Mouse (Mus musculus) liver, embryonic 11.5 days (tissue): ENCODE results near the gene Saxo1. TPM values are rescaled to one million over a fixed set of nuclear protein-coding genes. Genes with fewer than 3 reads are reported as not detected.

Experiments
- ATAC-seq: fragments of 200-750 bp; cut with Nextera tagmentation; replicated peaks from 2 replicates; pipeline ENCODE4 v1.8.0; 2017; ENCODE audit warnings: moderate number of reproducible peaks, mild to moderate bottlenecking, moderate TSS enrichment, moderate library complexity; ENCODE audit not compliant: low FRiP score
- DNase-seq: peaks from one replicate; pipeline ENCODE4 v3.0.0-alpha.2; 2017; ENCODE audit warnings: low spot score
- H3K27ac ChIP-seq: fragments of 300-500 bp; sonication (generic); 2 replicates; pipeline ENCODE4 v1.5.1; 2014; ENCODE audit warnings: mild to moderate bottlenecking, low read depth, low read length, control low read depth
- H3K27me3 ChIP-seq: fragments of 300-500 bp; sonication (generic); replicated peaks from 2 replicates; pipeline ENCODE4 v1.6.1; 2014; ENCODE audit warnings: low read length, mixed read lengths; ENCODE audit not compliant: control insufficient read depth, insufficient read depth
- H3K36me3 ChIP-seq: fragments of 300-500 bp; sonication (generic); 2 replicates; pipeline ENCODE4 v1.6.1; 2014; ENCODE audit warnings: mild to moderate bottlenecking, low read length, moderate library complexity, mixed read lengths; ENCODE audit not compliant: control insufficient read depth, insufficient read depth
- H3K4me1 ChIP-seq: fragments of 300-500 bp; sonication (generic); replicated peaks from 2 replicates; pipeline ENCODE4 v1.6.1; 2014; ENCODE audit warnings: low read length, mixed read lengths; ENCODE audit not compliant: control insufficient read depth, insufficient read depth
- H3K4me2 ChIP-seq: fragments of 300-500 bp; sonication (generic); 2 replicates; pipeline ENCODE4 v1.6.1; 2014; ENCODE audit warnings: mild to moderate bottlenecking, control low read depth, moderate library complexity
- H3K4me3 ChIP-seq: fragments of 300-500 bp; sonication (generic); 2 replicates; pipeline ENCODE4 v1.5.1; 2014; ENCODE audit warnings: low read depth, low read length, control low read depth
- H3K9ac ChIP-seq: fragments of 300-500 bp; sonication (generic); 2 replicates; pipeline ENCODE4 v1.6.1; 2014; ENCODE audit warnings: low read depth, low read length, control low read depth
- H3K9me3 ChIP-seq: fragments of 300-500 bp; sonication (generic); 2 replicates; pipeline ENCODE4 v1.6.1; 2016; ENCODE audit warnings: low read length, inconsistent platforms, mixed read lengths; ENCODE audit not compliant: control insufficient read depth
- WGBS: fragments of 180-500 bp; shearing (Covaris S2); extraction: QIAGEN DNeasy Blood & Tissue Kit; methylation state at CpG from one replicate; pipeline ENCODE4 v1.1.7; 2014; 5-methylcytosine and 5-hydroxymethylcytosine counted together
- polyA plus RNA-seq: library from polyadenylated mRNA; unstranded; fragments of >200 nt; fragmentation: Nextera tagmentation; extraction: Ambion mirVana; gene quantifications from 2 replicates; pipeline ENCODE4 v1.2.1, GENCODE M21; 2014

The Saxo1 gene
- polyA plus RNA-seq, 1 experiment from 2014 or later: not detected

DNA sequence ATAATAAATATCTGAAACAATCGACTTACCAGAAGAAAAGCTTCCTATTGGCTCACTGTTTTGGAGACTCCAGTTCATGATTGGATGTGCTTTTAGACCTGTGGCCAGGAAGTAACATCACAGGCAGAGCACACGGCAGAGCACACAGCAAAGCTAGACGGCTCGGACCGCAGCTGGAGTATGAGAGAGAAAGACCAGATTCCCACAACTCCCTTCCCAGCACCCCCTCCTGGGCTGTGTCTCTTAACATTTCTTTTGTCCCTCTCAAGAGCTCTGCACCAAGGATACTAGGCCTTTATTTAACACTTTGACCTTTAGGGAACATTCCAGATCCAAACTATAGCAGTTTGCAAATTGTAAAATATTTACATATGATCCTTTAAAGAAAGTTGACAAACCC is 19.2 kb downstream of the Saxo1 start:
- Histone ChIP-seq H3K9ac (no peak overlapping the region), H3K27ac (no peak overlapping the region), H3K9me3 (no peaks in the 10 kb centered on the region), H3K4me2 (no peak overlapping the region), H3K4me3 (no peak overlapping the region), H3K27me3 (no peaks in the 10 kb centered on the region), H3K4me1 (no peaks in the 10 kb centered on the region), H3K36me3 (no peaks in the 10 kb centered on the region)
- ATAC-seq (no peak), DNase-seq (no peak)
- WGBS: 89% methylated on average over 5 of the region's 5 CpGs

DNA sequence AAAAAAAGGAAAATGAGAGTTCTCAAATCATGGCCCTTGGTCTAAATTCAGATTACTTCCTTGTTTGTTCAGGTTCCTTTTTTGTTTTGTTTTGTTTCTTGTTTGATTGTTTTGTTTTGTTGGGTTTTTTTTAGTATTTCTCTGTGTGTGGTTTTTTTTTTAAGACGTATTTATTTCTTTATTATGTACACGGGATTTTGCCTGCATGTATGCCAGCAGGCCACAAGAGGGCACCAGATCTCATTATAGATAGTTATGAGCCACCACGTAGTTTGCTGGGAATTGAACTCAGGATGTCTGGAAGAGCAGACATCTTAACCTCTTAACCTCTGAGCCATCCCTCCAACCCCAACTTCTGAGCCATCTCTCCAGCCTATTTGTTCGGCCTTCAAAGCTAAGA is 20.2 kb downstream of the Saxo1 start:
- DNase-seq: no peak
- Histone ChIP-seq H3K4me3 (no peak overlapping the region), H3K4me1 (no peaks in the 10 kb centered on the region), H3K9ac (no peak overlapping the region), H3K4me2 (no peak overlapping the region), H3K27ac (no peak overlapping the region), H3K9me3 (no peaks in the 10 kb centered on the region), H3K27me3 (no peaks in the 10 kb centered on the region), H3K36me3 (no peaks in the 10 kb centered on the region)
- no peak for ATAC-seq
- WGBS: 32% methylated on average over 4 of the region's 4 CpGs

DNA sequence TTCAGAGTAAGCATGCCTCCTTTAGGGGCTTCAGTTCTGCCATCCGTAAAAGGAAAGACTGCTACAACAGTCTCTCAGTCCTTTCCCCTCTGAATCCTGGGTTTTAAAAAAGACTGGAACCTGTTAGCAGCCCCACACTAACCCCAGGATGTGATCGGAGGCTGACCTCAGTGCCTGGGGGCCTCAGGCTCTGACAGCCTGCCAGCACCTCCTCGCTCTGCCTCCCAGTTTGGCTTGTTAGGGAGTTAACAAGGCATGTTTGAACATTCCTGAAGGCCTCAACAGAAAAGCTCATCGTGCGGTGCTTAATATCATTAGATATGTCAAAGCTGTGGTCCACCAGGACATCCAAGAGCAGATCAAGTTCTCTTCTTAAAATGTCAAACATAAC is 24.0 kb downstream of the Saxo1 start:
- no peaks in the 10 kb centered on the region for H3K9me3 ChIP-seq
- DNase-seq (no peak), ATAC-seq (no peak)
- no peaks in the 10 kb centered on the region for H3K4me1 ChIP-seq
- no peaks in the 10 kb centered on the region for H3K27me3 ChIP-seq
- H3K27ac ChIP-seq: no peak overlapping the region
- H3K36me3 ChIP-seq: no peaks in the 10 kb centered on the region
- no peak overlapping the region for H3K4me3 ChIP-seq
- no peak overlapping the region for H3K4me2 ChIP-seq
- WGBS: 76% methylated on average over 5 of the region's 5 CpGs
- H3K9ac ChIP-seq: no peak overlapping the region

DNA sequence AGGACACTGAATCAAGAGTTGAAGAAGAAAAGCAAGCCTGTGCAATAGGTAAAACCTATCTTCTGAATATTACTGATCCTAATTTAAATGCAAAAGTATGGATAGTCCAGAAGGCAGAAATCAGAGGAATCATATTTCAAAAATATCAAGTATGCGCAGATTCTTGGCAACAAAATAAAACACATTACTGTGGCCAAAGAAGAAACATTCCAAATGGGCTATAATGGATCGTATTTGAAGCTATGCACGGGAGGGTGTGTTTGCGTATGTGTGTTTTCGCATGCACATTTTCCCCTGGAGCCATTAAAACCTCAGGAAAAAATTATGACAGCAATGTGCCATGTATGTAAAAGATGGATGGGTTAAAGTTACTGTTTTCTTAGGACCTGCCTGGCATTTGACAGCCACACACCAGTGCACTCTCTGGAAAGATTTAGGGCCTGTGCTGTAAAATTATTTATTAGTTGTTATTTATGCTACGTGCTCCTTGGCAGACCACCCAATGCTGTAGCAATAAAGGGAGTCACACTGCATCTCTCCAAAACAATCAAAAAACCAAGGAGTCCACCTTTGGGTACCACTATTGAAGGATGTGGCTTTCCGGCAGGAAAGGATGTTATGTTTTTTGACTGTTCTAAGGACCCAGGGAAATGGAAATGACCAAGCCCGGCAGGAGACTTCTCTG is 24.6 kb downstream of the Saxo1 start:
- no peaks in the 10 kb centered on the region for H3K4me1 ChIP-seq
- no peaks in the 10 kb centered on the region for H3K9me3 ChIP-seq
- 86% methylated on average over 8 of the region's 8 CpGs for WGBS
- H3K4me3 ChIP-seq: no peak overlapping the region
- H3K9ac ChIP-seq: no peak overlapping the region
- H3K27me3 ChIP-seq: no peaks in the 10 kb centered on the region
- ATAC-seq: no peak
- H3K4me2 ChIP-seq: no peak overlapping the region
- H3K36me3 ChIP-seq: no peaks in the 10 kb centered on the region
- DNase-seq: no peak
- H3K27ac ChIP-seq: no peak overlapping the region

DNA sequence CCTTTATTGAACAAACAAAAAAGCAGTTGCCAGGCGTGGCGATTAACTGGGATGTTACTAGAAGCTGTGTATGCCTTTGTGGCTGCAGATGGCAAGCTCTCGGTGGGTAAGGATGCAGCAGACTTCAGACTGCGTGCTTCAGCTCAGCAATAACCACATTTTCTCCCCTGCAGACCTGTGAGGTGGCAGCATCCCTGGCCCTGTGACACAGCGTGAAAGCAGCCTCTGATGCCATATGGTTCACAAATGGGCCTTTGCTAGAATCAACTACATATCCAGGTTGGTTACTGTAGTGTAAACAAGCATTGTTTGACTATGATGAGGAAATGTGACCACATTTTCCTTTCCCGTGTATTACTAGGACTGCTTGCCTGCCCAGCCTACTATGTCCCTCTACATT is 29.0 kb downstream of the Saxo1 start:
- Histone ChIP-seq H3K27me3 (no peaks in the 10 kb centered on the region), H3K27ac (no peak overlapping the region), H3K9ac (no peak overlapping the region), H3K36me3 (no peaks in the 10 kb centered on the region), H3K4me3 (no peak overlapping the region), H3K9me3 (no peaks in the 10 kb centered on the region), H3K4me2 (no peak overlapping the region), H3K4me1 (no peaks in the 10 kb centered on the region)
- DNase-seq (no peak), ATAC-seq (no peak)
- WGBS: 73% methylated on average over 6 of the region's 6 CpGs

DNA sequence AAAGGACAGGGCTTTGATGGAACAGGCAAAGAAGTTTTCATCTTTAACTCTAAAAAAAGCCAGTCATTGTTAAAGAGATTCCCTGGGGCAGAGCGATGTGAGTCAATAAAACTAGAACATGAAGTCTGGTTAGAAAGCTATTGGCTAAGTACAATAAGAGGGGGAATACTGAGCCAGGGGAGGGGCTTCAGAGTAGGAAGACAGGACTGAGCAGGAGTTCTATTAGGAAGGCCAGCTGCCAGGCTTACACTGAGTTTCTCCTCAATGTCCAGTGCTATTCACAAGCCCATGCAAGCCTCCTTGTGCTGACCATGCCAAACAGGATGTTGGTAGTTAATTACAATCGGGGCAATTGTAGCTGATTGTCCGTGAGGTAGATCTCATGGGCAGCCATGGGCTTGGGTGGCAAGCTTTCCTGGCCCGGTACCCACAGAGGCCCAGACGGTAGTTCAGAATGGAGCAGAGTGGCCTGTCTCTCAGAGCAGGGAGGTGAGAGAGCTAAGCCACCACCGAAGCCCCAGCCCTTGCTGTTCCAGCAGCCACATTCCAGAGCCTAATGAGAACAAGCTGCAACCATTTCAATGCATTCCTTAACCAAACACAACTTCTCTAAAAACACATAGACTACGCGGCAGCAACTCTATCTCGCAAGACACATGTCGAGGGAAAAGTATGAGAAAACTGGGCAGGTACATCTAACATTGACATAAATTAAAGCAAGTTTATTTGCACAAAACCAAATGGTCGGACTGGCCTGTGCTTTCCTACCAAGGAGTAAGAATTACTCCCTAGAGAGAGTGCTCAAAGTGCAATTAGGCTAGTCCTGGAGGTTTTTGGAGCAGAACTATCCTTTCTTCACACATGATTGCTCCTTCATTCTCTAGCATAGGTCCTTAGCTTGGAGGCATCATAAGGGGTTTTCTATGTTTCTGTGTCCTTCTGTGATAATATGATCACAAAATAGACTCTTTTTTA is 30.7 kb downstream of the Saxo1 start:
- no peak overlapping the region for H3K9ac ChIP-seq

DNA sequence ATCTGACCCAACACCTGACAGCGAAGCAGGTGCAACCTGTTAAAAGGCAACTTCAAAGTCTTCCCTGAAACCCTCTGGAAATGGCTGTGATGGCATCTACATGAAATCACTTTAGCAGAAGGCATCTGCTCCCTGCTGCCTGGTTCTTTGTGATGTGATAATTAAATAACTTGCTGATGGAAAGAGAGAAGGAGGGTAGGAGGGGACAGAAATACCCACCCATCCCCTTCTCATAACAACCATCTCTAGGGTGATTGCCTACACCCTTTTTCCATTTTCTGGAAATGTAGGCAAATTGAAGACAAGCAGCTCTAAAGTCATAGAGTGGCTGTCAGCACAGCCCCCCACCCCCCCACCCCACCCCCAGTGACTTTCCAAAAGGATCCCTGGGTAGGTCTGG is 33.6 kb downstream of the Saxo1 start:
- no peak for ATAC-seq
- DNase-seq: no peak
- Histone ChIP-seq H3K9me3 (no peaks in the 10 kb centered on the region), H3K4me2 (no peak overlapping the region), H3K36me3 (no peaks in the 10 kb centered on the region), H3K27ac (no peak overlapping the region), H3K9ac (no peak overlapping the region), H3K4me3 (no peak overlapping the region), H3K4me1 (no peaks in the 10 kb centered on the region), H3K27me3 (no peaks in the 10 kb centered on the region)
- 76% methylated on average over 1 of the region's 1 CpGs for WGBS

More for the DNA sequence above, 30.7 kb downstream of the Saxo1 start:
- no peak for ATAC-seq
- no peaks in the 10 kb centered on the region for H3K27me3 ChIP-seq
- H3K4me2 ChIP-seq: no peak overlapping the region
- no peak overlapping the region for H3K4me3 ChIP-seq
- no peak overlapping the region for H3K27ac ChIP-seq
- no peaks in the 10 kb centered on the region for H3K4me1 ChIP-seq
- no peaks in the 10 kb centered on the region for H3K36me3 ChIP-seq
- no peak for DNase-seq
- no peaks in the 10 kb centered on the region for H3K9me3 ChIP-seq
- 69% methylated on average over 11 of the region's 11 CpGs for WGBS

DNA sequence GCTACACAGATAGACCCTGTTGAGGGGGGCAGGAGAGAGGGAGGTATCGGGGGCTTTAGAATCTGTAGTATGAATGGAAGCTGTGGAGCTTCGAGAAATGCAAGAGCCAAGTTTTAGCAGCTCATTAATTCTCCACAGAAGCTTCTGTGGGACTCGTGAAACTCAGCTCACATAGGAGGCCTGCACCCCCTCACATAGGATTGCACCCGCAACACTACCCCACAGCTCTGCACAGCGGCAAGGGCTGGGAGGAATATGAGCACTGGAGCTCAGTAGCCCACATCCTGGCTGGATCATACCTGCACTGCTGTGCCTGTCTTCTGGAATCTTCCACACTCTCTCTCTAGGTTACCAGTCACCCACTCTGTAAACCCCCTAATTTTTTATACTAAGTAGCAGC is 34.4 kb downstream of the Saxo1 start:
- H3K4me2 ChIP-seq: no peak overlapping the region
- H3K27ac ChIP-seq: no peak overlapping the region
- DNase-seq: no peak
- no peaks in the 10 kb centered on the region for H3K9me3 ChIP-seq
- no peaks in the 10 kb centered on the region for H3K27me3 ChIP-seq
- no peaks in the 10 kb centered on the region for H3K36me3 ChIP-seq
- WGBS: 68% methylated on average over 5 of the region's 5 CpGs
- H3K9ac ChIP-seq: no peak overlapping the region
- H3K4me1 ChIP-seq: no peaks in the 10 kb centered on the region
- no peak overlapping the region for H3K4me3 ChIP-seq
- ATAC-seq: no peak

DNA sequence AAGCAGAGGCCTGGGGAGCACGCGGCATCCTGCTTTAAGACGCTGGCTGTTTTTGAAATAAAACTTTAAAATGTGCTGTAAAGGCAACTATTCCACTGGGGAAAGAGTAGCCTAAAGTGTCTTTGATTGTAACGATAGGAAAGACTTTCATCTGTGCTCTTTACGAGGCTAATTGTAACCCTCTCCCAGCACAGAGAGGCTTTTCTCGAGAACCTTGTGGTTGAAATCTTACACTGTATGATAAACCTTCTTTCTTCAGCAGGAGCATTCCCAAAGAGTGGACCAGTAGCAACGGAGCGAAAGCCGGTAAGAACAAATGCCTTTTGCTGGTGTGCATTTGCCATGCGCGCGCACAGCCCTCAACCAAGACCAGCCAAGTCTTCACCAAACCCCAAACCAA is 37.4 kb downstream of the Saxo1 start:
- ATAC-seq: no peak
- H3K4me1 ChIP-seq: no peaks in the 10 kb centered on the region
- WGBS: 82% methylated on average over 12 of the region's 12 CpGs

More for the DNA sequence above, 37.4 kb downstream of the Saxo1 start:
- DNase-seq: no peak
- no peak overlapping the region for H3K4me3 ChIP-seq
- no peak overlapping the region for H3K27ac ChIP-seq
- H3K9ac ChIP-seq: no peak overlapping the region
- no peaks in the 10 kb centered on the region for H3K9me3 ChIP-seq
- H3K36me3 ChIP-seq: no peaks in the 10 kb centered on the region
- no peak overlapping the region for H3K4me2 ChIP-seq
- H3K27me3 ChIP-seq: no peaks in the 10 kb centered on the region
